Mouse (Mus musculus) layer of hippocampus, postnatal 14 days (tissue): ENCODE measurements at regions not wholly inside any gene's neighbourhood (a gene's known extent, or its start where the extent isn't known, plus 50 kb on each side); places are given as distances from the start of the nearest gene placed in this dataset.

Source experiments
- DNase-seq, 2 experiments: peaks; one replicate each; pipeline ENCODE4 v3.0.0; 2021 to 2022; ENCODE audit warnings: low spot score in 2 of 2, mixed read lengths in 1 of 2

- peak; percentile 21 to 82 for DNase-seq
Measured at GRCm38 (mm10) chr3:40158631-40159030, 372.5 kb upstream of the Intu start.

- DNase-seq: no peak
Measured at GRCm38 (mm10) chr3:40159591-40160145, 371.4 kb upstream of the Intu start.

- peak; percentile 9 to 75 for DNase-seq
Measured at GRCm38 (mm10) chr3:40164181-40164580, 366.9 kb upstream of the Intu start.

GRCm38 (mm10) chr3:40167970-40168626, 363.0 kb upstream of the Intu start:
- peak in 1 of 2 experiments; percentile 6 for DNase-seq

- DNase-seq: no peak
Measured at GRCm38 (mm10) chr3:40169590-40169989, 361.5 kb upstream of the Intu start.

GRCm38 (mm10) chr3:40179726-40180317, 351.3 kb upstream of the Intu start:
- no peak for DNase-seq

- DNase-seq: no peak
Measured at GRCm38 (mm10) chr3:40185597-40186320, 345.3 kb upstream of the Intu start.

- DNase-seq: no peak
Measured at GRCm38 (mm10) chr3:40189529-40189928, 341.6 kb upstream of the Intu start.

GRCm38 (mm10) chr3:40190024-40190423, 341.1 kb upstream of the Intu start:
- no peak for DNase-seq

- no peak for DNase-seq
Measured at GRCm38 (mm10) chr3:40200174-40200573, 330.9 kb upstream of the Intu start.

- DNase-seq: no peak
Measured at GRCm38 (mm10) chr3:40206326-40206725, 324.8 kb upstream of the Intu start.

GRCm38 (mm10) chr3:40211793-40212192, 319.3 kb upstream of the Intu start:
- DNase-seq: no peak

GRCm38 (mm10) chr3:40226772-40227171, 304.3 kb upstream of the Intu start:
- DNase-seq: no peak

GRCm38 (mm10) chr3:40243499-40244101, 287.5 kb upstream of the Intu start:
- DNase-seq: no peak

- DNase-seq: no peak
Measured at GRCm38 (mm10) chr3:40254376-40254775, 276.7 kb upstream of the Intu start.

GRCm38 (mm10) chr3:40262536-40262935, 268.6 kb upstream of the Intu start:
- no peak for DNase-seq

GRCm38 (mm10) chr3:40267514-40267913, 263.6 kb upstream of the Intu start:
- DNase-seq: no peak

GRCm38 (mm10) chr3:40282926-40283325, 248.2 kb upstream of the Intu start:
- peak; percentile 77 to 91 for DNase-seq

- DNase-seq: no peak
Measured at GRCm38 (mm10) chr3:40286959-40287710, 244.0 kb upstream of the Intu start.

- DNase-seq: no peak
Measured at GRCm38 (mm10) chr3:40297120-40297519, 234.0 kb upstream of the Intu start.

- DNase-seq: no peak
Measured at GRCm38 (mm10) chr3:40320319-40320718, 210.8 kb upstream of the Intu start.
